Mouse (Mus musculus) heart, embryonic 14.5 days (tissue): ENCODE results near the gene Bdkrb1. TPM values are rescaled to one million over a fixed set of nuclear protein-coding genes. Genes with fewer than 3 reads are reported as not detected.

Source experiments
- ATAC-seq: fragments of 200-750 bp; cut with Nextera tagmentation; 2 replicates; pipeline ENCODE4 v1.8.0; 2017; ENCODE audit warnings: low read depth, moderate TSS enrichment; ENCODE audit not compliant: insufficient number of reproducible peaks, insufficient read depth, low FRiP score
- H3K27ac ChIP-seq, 2 experiments: fragments of 200-500 bp in 1 of 2; fragments of 300-500 bp in 1 of 2; sonication (generic) in 1 of 2; replicated peaks in 1 of 2; 2 replicates each; pipeline ENCODE4 v1.5.1; 2012 to 2014; ENCODE audit warnings: low read depth in 2 of 2, low read length in 2 of 2, control low read depth in 1 of 2, mild to moderate bottlenecking in 1 of 2, mixed read lengths in 1 of 2; ENCODE audit not compliant: control insufficient read depth in 1 of 2, insufficient read depth in 1 of 2
- H3K27me3 ChIP-seq: fragments of 300-500 bp; sonication (generic); 2 replicates; pipeline ENCODE4 v1.6.1; 2014; ENCODE audit warnings: mild to moderate bottlenecking, low read length, control low read depth; ENCODE audit not compliant: control insufficient read depth, insufficient read depth
- H3K36me3 ChIP-seq: fragments of 300-500 bp; sonication (generic); 2 replicates; pipeline ENCODE4 v1.6.1; 2014; ENCODE audit warnings: mild to moderate bottlenecking, control low read depth, low read length, mixed read lengths; ENCODE audit not compliant: control insufficient read depth, insufficient read depth
- H3K4me1 ChIP-seq, 2 experiments: fragments of 200-500 bp in 1 of 2; fragments of 300-500 bp in 1 of 2; sonication (generic) in 1 of 2; 2 replicates each; pipeline ENCODE4 v1.6.1; 2012 to 2014; ENCODE audit warnings: low read length in 2 of 2, control low read depth in 1 of 2, mixed read lengths in 1 of 2; ENCODE audit not compliant: control insufficient read depth in 2 of 2, insufficient read depth in 2 of 2
- H3K4me2 ChIP-seq: fragments of 300-500 bp; sonication (generic); 2 replicates; pipeline ENCODE4 v1.6.1; 2014; ENCODE audit warnings: mild to moderate bottlenecking, low read length
- H3K4me3 ChIP-seq, 2 experiments: fragments of 200-500 bp in 1 of 2; fragments of 300-500 bp in 1 of 2; sonication (generic) in 1 of 2; 2 replicates each; pipeline ENCODE4 v1.5.1; 2012 to 2014; ENCODE audit warnings: low read length in 2 of 2, mild to moderate bottlenecking in 2 of 2, control low read depth in 1 of 2, low read depth in 1 of 2, moderate library complexity in 1 of 2; ENCODE audit not compliant: control insufficient read depth in 1 of 2, insufficient read depth in 1 of 2
- H3K9ac ChIP-seq: fragments of 300-500 bp; sonication (generic); 2 replicates; pipeline ENCODE4 v1.6.1; 2014; ENCODE audit warnings: mild to moderate bottlenecking, low read length
- H3K9me3 ChIP-seq: fragments of 300-500 bp; sonication (generic); 2 replicates; pipeline ENCODE4 v1.6.1; 2016; ENCODE audit warnings: low read length, control low read depth; ENCODE audit not compliant: control insufficient read depth
- WGBS: fragments of 180-500 bp; shearing (Covaris S2); extraction: QIAGEN DNeasy Blood & Tissue Kit; methylation state at CpG from one replicate; pipeline ENCODE4 v1.1.7; 2014; 5-methylcytosine and 5-hydroxymethylcytosine counted together
- polyA plus RNA-seq: library from polyadenylated mRNA; unstranded; fragments of >200 nt; fragmentation: Nextera tagmentation; extraction: Ambion mirVana; gene quantifications from 2 replicates; pipeline ENCODE4 v1.2.1, GENCODE M21; 2014

Gene Bdkrb1
- polyA plus RNA-seq, 1 experiment from 2014 or later = not detected

- H3K36me3 ChIP-seq = peaks cover 100% of the 10 kb centered on the region
- no peaks in the 10 kb centered on the region for H3K9me3 ChIP-seq
- no peak overlapping the region for H3K4me3 ChIP-seq
- H3K27ac ChIP-seq = no peak overlapping the region
- no peak overlapping the region for H3K9ac ChIP-seq
- H3K4me1 ChIP-seq = no peaks in the 10 kb centered on the region
- ATAC-seq = no peak
- 95% methylated on average over 11 of the region's 11 CpGs for WGBS
- no peak overlapping the region for H3K4me2 ChIP-seq
- H3K27me3 ChIP-seq = no peaks in the 10 kb centered on the region
These were observed 40.0 kb downstream of the Bdkrb1 start for GRCm38 (mm10) chr12:105642770-105643321.

Other genes with a start within 250 kb of the Bdkrb1 start
- 0.30 and 0.72 TPM in 2 replicates for gene D430019H16Rik, start 149.2 kb upstream of the Bdkrb1 start, polyA plus RNA-seq
- 0.08 and 0.15 TPM in 2 replicates for gene Bdkrb2, start 39.9 kb upstream of the Bdkrb1 start, polyA plus RNA-seq
- gene Gskip, start 81.7 kb downstream of the Bdkrb1 start, polyA plus RNA-seq = 21.3 and 25.4 TPM in 2 replicates
- 10.6 and 11.9 TPM in 2 replicates for gene Atg2b, start 82.1 kb downstream of the Bdkrb1 start, polyA plus RNA-seq
- 0.07 and 0.11 TPM in 2 replicates for gene Ak7, start 102.9 kb downstream of the Bdkrb1 start, polyA plus RNA-seq
- gene Papola, start 181.6 kb downstream of the Bdkrb1 start, polyA plus RNA-seq = 118 and 120 TPM in 2 replicates